In genomic region chr14:119986778-119987177, GRCm38 (mm10) we compare ENCODE assay signal across 25 mouse cellular contexts. TPM values are rescaled to one million over a fixed set of nuclear protein-coding genes. Genes with fewer than 3 reads are reported as not detected.
"Had no signal": no experiment of that assay in that cellular context is flagged by ENCODE, and none has a peak within 500 bp of the region (broad histone marks: within the 10 kb centered on the region; RNA-seq: fewer than 3 reads in every experiment).

No protein-coding gene starts in this region.

- ATAC-seq: inflammation-experienced regulatory T-cells, adult 6 months; intestine, postnatal 0 days; liver, postnatal 0 days had no signal

- H3K4me2 ChIP-seq: heart, embryonic 13.5 days; heart, embryonic 15.5 days; hindbrain, embryonic 13.5 days; hindbrain, embryonic 15.5 days; intestine, embryonic 15.5 days; limb, embryonic 12.5 days; liver, embryonic 11.5 days; liver, embryonic 13.5 days; liver, embryonic 15.5 days had no signal

- H3K4me1 ChIP-seq: heart, embryonic 10.5 days; hindbrain, embryonic 13.5 days; hindbrain, embryonic 15.5 days; limb, embryonic 10.5 days; limb, embryonic 12.5 days; liver, embryonic 13.5 days; liver, embryonic 15.5 days had no signal

- H3K9me3 ChIP-seq: heart, embryonic 10.5 days; heart, embryonic 13.5 days; heart, embryonic 15.5 days; hindbrain, embryonic 13.5 days; hindbrain, embryonic 15.5 days; intestine, embryonic 15.5 days; limb, embryonic 10.5 days; limb, embryonic 12.5 days; liver, embryonic 13.5 days; liver, embryonic 15.5 days had no signal

- H3K9ac ChIP-seq: heart, embryonic 13.5 days; heart, embryonic 15.5 days; hindbrain, embryonic 13.5 days; hindbrain, embryonic 15.5 days; intestine, embryonic 15.5 days; limb, embryonic 12.5 days; liver, embryonic 13.5 days; liver, embryonic 15.5 days; liver, postnatal 0 days had no signal

- H3K27me3 ChIP-seq: heart, embryonic 13.5 days; heart, embryonic 15.5 days; hindbrain, embryonic 13.5 days; hindbrain, embryonic 15.5 days; intestine, embryonic 15.5 days; limb, embryonic 12.5 days; liver, embryonic 13.5 days; liver, embryonic 15.5 days had no signal

- H3K36me3 ChIP-seq: heart, embryonic 10.5 days; heart, embryonic 13.5 days; heart, embryonic 15.5 days; hindbrain, embryonic 13.5 days; hindbrain, embryonic 15.5 days; intestine, embryonic 15.5 days; limb, embryonic 10.5 days; limb, embryonic 12.5 days; liver, embryonic 13.5 days; liver, embryonic 15.5 days had no signal

- DNase-seq: gastrocnemius, postnatal 14 days; gastrocnemius, postnatal 36 days; heart, adult 18-20 months; heart, postnatal 14 days; heart, postnatal 36 days; liver; liver, embryonic 13.5 days; liver, postnatal 0 days; lung, adult 2 months had no signal

- H3K4me3 ChIP-seq: heart, embryonic 10.5 days; heart, embryonic 13.5 days; heart, embryonic 15.5 days; hindbrain, embryonic 13.5 days; hindbrain, embryonic 15.5 days; intestine, embryonic 15.5 days; layer of hippocampus, adult 2 months; left cerebral cortex, adult 2 months; limb, embryonic 10.5 days; limb, embryonic 12.5 days; liver, embryonic 13.5 days; liver, embryonic 15.5 days had no signal

- H3K27ac ChIP-seq: heart, embryonic 10.5 days; heart, embryonic 13.5 days; heart, embryonic 15.5 days; hindbrain, embryonic 13.5 days; hindbrain, embryonic 15.5 days; intestine, embryonic 15.5 days; layer of hippocampus, adult 2 months; left cerebral cortex, adult 2 months; limb, embryonic 10.5 days; limb, embryonic 12.5 days; liver, embryonic 13.5 days; liver, embryonic 15.5 days had no signal

RNA-seq across cellular contexts. Expression of gene Oxgr1, which starts 55.5 kb away (rescaled TPM):
- polyA plus RNA-seq: heart, embryonic 10.5 days; heart, embryonic 13.5 days; heart, embryonic 15.5 days; heart, postnatal 0 days; hindbrain, embryonic 11.5 days; hindbrain, embryonic 13.5 days; hindbrain, embryonic 15.5 days; inflammation-experienced regulatory T-cells, adult 6 months; intestine, postnatal 0 days; limb, embryonic 10.5 days; limb, embryonic 12.5 days; liver, embryonic 11.5 days; liver, embryonic 13.5 days; liver, embryonic 15.5 days; liver, postnatal 0 days; lung, adult 2 months had no signal
